Mouse (Mus musculus): ENCODE results near the gene Rilpl1. TPM values are rescaled to one million over a fixed set of nuclear protein-coding genes. Genes with fewer than 3 reads are reported as not detected.

Rilpl1 gene
- polyA plus RNA-seq, 1 experiment from 2014 or later: 21.6 TPM

DNA sequence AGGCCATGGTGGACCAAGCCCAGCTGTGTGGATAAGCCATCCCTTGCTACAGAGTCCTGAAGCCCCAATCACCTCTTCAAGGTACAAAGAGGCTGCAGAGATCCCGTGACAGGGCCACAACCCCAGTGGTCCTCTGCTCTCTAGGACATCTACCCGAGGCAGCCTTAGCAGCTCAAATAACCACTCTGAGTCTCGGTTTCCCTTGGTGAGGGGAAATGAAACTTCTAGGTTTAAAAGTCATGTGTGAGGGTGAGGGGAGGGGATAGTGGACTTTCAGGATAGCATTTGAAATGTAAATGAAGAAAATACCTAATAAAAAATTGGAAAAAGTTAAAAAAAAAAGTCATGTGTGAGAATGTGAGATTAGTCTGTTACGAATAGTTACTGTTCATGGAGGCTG lies 9.6 kb downstream of the Rilpl1 start:
- Histone ChIP-seq H3K9ac (ENCODE audit: low read length) (no peak overlapping the region), H3K36me3 (ENCODE audit: control insufficient read depth, insufficient read depth, low read length) (no peaks in the 10 kb centered on the region; the same call in 1 of the 2 replicates), H3K4me2 (ENCODE audit: low read depth, low read length, severe bottlenecking) (no peak overlapping the region), H3K4me3 (ENCODE audit: low read depth, low read length) (no peak overlapping the region), H3K9me3 (ENCODE audit: control insufficient read depth, low read length) (no peaks in the 10 kb centered on the region), H3K4me1 (replicated peaks; ENCODE audit: control insufficient read depth, insufficient read depth, low read length) (no peaks in the 10 kb centered on the region), H3K27ac (ENCODE audit: low read depth, low read length) (no peak overlapping the region), H3K27me3 (ENCODE audit: control insufficient read depth, insufficient read depth, low read length) (no peaks in the 10 kb centered on the region)
- ATAC-seq (replicated peaks; ENCODE audit: low FRiP score) (no peak), DNase-seq (ENCODE audit: low spot score) (no peak)
- WGBS: 94% methylated on average over 4 of the region's 4 CpGs

DNA sequence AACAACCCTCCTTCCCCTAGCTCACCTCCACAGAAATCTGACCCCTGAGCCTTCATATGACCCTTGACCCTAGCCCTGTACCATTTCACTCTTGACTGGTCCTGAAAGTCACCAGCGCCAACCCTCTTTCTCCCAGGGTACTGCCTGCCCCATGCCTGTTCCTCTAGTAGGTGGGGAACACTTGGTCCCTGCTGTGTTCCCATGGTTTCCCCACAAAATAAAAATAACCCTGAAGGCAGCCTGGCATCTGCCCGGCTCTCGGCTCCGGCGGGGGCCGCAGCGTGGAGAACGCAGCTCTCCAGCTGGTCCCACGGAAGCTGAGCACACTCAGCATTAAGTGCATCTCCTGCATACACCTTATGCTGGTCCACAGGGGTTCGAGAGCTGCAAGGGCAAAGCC lies 12.5 kb downstream of the Rilpl1 start:
- DNase-seq (ENCODE audit: low spot score) (no peak), ATAC-seq (replicated peaks; ENCODE audit: low FRiP score) (no peak)
- Histone ChIP-seq H3K9ac (ENCODE audit: low read length) (no peak overlapping the region), H3K27me3 (ENCODE audit: control insufficient read depth, insufficient read depth, low read length) (no peaks in the 10 kb centered on the region), H3K4me2 (ENCODE audit: low read depth, low read length, severe bottlenecking) (no peak overlapping the region), H3K4me1 (replicated peaks; ENCODE audit: control insufficient read depth, insufficient read depth, low read length) (no peaks in the 10 kb centered on the region), H3K4me3 (ENCODE audit: low read depth, low read length) (no peak overlapping the region), H3K9me3 (ENCODE audit: control insufficient read depth, low read length) (no peaks in the 10 kb centered on the region), H3K36me3 (ENCODE audit: control insufficient read depth, insufficient read depth, low read length) (no peaks in the 10 kb centered on the region; the same call in 1 of the 2 replicates), H3K27ac (ENCODE audit: low read depth, low read length) (no peak overlapping the region)
- 75% methylated on average over 10 of the region's 10 CpGs for WGBS

DNA sequence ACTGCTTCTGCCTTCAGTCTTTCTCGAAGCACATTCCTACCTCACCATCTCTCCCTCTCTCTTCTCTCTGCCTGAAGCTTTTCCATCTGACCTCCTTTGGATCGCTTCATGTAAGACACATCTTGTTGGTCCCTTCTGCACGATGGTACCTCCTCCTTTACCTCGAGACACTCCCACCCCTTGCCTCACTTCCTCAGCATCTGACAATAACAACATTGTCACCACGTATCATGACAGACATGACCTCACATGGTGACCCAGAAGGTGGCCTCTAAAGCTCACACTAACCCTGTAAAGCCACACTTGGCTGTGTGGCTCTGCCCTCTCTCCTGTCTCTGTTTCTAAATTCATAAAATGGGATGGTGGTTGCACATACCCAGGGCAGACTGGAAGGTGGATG lies 15.4 kb downstream of the Rilpl1 start:
- no peak for ATAC-seq (replicated peaks; ENCODE audit: low FRiP score)
- no peaks in the 10 kb centered on the region; the same call in 1 of the 2 replicates for H3K36me3 ChIP-seq (ENCODE audit: control insufficient read depth, insufficient read depth, low read length)
- no peaks in the 10 kb centered on the region for H3K27me3 ChIP-seq (ENCODE audit: control insufficient read depth, insufficient read depth, low read length)
- H3K9ac ChIP-seq (ENCODE audit: low read length): no peak overlapping the region
- H3K4me3 ChIP-seq (ENCODE audit: low read depth, low read length): no peak overlapping the region
- 83% methylated on average over 5 of the region's 5 CpGs for WGBS
- H3K27ac ChIP-seq (ENCODE audit: low read depth, low read length): no peak overlapping the region
- DNase-seq (ENCODE audit: low spot score): no peak
- H3K4me1 ChIP-seq (replicated peaks; ENCODE audit: control insufficient read depth, insufficient read depth, low read length): no peaks in the 10 kb centered on the region
- no peaks in the 10 kb centered on the region for H3K9me3 ChIP-seq (ENCODE audit: control insufficient read depth, low read length)
- H3K4me2 ChIP-seq (ENCODE audit: low read depth, low read length, severe bottlenecking): no peak overlapping the region

DNA sequence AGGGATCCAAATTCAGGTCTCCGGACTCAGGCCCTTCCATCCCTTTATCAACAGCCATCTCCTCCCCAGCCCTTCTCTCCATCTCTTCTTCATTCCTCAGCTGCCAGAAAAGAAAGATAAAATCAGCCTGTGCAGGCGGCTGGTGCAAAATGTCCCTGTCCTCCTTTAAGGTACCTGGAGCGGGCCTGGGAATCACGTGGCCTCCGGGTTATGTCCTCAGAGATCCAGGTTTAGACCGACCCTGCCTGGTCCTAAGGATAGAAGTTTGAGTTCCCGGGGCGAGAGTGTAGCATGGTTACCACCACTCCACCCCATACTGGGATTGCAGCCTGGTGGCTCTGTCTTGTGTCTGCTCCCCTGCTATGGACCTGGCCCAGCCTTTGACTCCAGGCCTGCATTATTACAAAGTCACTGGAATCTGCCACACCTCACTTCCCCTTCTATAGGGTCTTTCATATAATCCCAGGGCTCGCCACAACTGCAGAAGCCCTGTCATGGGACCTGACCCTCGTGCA lies 20.6 kb downstream of the Rilpl1 start:
- 86% methylated on average over 10 of the region's 10 CpGs for WGBS
- H3K27me3 ChIP-seq (ENCODE audit: control insufficient read depth, insufficient read depth, low read length): no peaks in the 10 kb centered on the region
- no peak overlapping the region for H3K4me2 ChIP-seq (ENCODE audit: low read depth, low read length, severe bottlenecking)
- no peak overlapping the region for H3K9ac ChIP-seq (ENCODE audit: low read length)
- DNase-seq (ENCODE audit: low spot score) (no peak), ATAC-seq (replicated peaks; ENCODE audit: low FRiP score) (no peak)
- H3K9me3 ChIP-seq (ENCODE audit: control insufficient read depth, low read length): no peaks in the 10 kb centered on the region
- no peaks in the 10 kb centered on the region; the same call in 1 of the 2 replicates for H3K36me3 ChIP-seq (ENCODE audit: control insufficient read depth, insufficient read depth, low read length)
- H3K4me1 ChIP-seq (replicated peaks; ENCODE audit: control insufficient read depth, insufficient read depth, low read length): no peaks in the 10 kb centered on the region
- no peak overlapping the region for H3K4me3 ChIP-seq (ENCODE audit: low read depth, low read length)
- no peak overlapping the region for H3K27ac ChIP-seq (ENCODE audit: low read depth, low read length)

DNA sequence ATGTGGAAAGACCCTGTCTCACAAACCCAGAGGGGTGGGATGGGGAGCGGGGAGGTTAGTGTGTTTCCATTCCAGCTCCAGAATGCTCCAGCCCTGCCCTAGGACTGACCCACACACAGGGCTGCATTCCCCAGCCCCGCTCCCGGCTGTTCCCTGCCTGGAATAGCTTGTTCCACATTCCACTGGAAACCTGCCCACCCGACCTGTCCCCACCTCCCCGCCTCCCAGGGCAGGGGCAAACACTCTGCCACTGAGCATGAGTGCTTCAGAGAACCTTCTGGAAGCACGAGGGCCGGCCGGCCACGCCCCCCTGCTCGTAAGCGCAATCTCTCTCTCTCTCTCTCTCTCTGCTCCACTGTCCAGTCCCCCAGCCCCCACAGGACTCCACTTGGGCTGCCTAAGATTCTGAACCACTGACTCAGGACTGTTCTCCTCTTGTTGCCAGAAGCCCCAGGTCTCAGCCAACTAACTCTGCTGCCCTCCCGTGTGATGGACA lies 21.4 kb downstream of the Rilpl1 start:
- Histone ChIP-seq H3K27ac (ENCODE audit: low read depth, low read length) (no peak overlapping the region), H3K4me1 (replicated peaks; ENCODE audit: control insufficient read depth, insufficient read depth, low read length) (no peaks in the 10 kb centered on the region), H3K27me3 (ENCODE audit: control insufficient read depth, insufficient read depth, low read length) (no peaks in the 10 kb centered on the region), H3K4me3 (ENCODE audit: low read depth, low read length) (no peak overlapping the region), H3K36me3 (ENCODE audit: control insufficient read depth, insufficient read depth, low read length) (no peaks in the 10 kb centered on the region), H3K9me3 (ENCODE audit: control insufficient read depth, low read length) (no peaks in the 10 kb centered on the region), H3K4me2 (ENCODE audit: low read depth, low read length, severe bottlenecking) (no peak overlapping the region), H3K9ac (ENCODE audit: low read length) (no peak overlapping the region)
- no peak for ATAC-seq (replicated peaks; ENCODE audit: low FRiP score)
- 80% methylated on average over 12 of the region's 12 CpGs for WGBS
- DNase-seq (ENCODE audit: low spot score): no peak

DNA sequence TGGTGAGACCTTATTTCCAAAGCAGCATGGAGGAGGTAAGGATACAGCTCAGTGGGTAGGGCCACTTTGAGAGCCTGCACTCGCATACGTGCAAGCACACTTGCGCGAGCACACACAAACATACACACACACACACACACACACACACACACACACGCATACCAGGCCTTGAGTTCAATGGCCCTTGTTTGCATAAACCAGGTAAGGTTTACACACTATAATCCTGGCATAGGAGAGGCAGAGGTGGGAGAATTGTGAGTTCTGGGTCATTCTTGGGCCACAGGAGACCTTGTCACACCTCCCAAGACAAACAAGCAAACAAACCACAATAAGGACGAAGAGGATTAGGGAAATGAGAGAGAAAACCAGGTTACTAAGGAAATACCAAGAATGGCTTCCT lies 22.0 kb downstream of the Rilpl1 start:
- no peaks in the 10 kb centered on the region for H3K9me3 ChIP-seq (ENCODE audit: control insufficient read depth, low read length)
- H3K27me3 ChIP-seq (ENCODE audit: control insufficient read depth, insufficient read depth, low read length): no peaks in the 10 kb centered on the region
- WGBS: 94% methylated on average over 6 of the region's 6 CpGs
- no peak for DNase-seq (ENCODE audit: low spot score)
- H3K27ac ChIP-seq (ENCODE audit: low read depth, low read length): no peak overlapping the region
- no peak overlapping the region for H3K9ac ChIP-seq (ENCODE audit: low read length)
- no peak overlapping the region for H3K4me2 ChIP-seq (ENCODE audit: low read depth, low read length, severe bottlenecking)
- no peaks in the 10 kb centered on the region for H3K36me3 ChIP-seq (ENCODE audit: control insufficient read depth, insufficient read depth, low read length)
- no peak overlapping the region for H3K4me3 ChIP-seq (ENCODE audit: low read depth, low read length)
- H3K4me1 ChIP-seq (replicated peaks; ENCODE audit: control insufficient read depth, insufficient read depth, low read length): no peaks in the 10 kb centered on the region
- ATAC-seq (replicated peaks; ENCODE audit: low FRiP score): no peak

DNA sequence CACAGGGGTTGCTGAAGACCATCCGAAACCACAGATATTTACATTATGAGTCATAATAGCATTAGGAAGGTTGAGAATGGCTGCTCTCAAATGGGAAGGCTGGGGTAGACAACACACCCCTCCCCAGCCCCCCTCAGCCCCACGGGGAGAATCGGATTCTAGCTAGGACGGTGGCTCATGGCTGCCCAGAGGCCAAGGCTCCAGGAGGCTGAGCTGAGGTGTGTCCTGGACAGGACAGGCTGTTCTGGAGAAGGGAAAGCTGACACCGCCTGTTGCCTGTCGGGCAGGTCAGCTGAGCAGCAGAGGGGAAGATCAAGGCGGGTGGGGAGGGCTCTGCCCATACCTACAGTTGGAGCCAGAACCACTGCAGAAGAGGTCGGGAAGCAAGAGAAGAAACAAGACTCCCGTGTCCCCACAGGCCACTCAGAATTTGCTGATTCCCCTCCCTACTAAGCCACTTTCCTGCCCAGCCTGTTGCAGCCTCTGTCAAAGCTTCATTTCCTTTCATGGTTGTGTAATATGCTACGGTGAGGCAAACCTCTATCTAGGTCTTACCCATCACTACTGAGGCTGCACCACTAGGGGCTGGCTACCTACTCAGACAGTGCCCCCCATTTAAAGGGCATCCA lies 24.3 kb downstream of the Rilpl1 start:
- DNase-seq (ENCODE audit: low spot score) (no peak), ATAC-seq (replicated peaks; ENCODE audit: low FRiP score) (no peak)
- Histone ChIP-seq H3K27me3 (ENCODE audit: control insufficient read depth, insufficient read depth, low read length) (no peaks in the 10 kb centered on the region), H3K27ac (ENCODE audit: low read depth, low read length) (no peak overlapping the region), H3K9ac (ENCODE audit: low read length) (no peak overlapping the region), H3K4me3 (ENCODE audit: low read depth, low read length) (no peak overlapping the region), H3K4me1 (replicated peaks; ENCODE audit: control insufficient read depth, insufficient read depth, low read length) (no peaks in the 10 kb centered on the region), H3K36me3 (ENCODE audit: control insufficient read depth, insufficient read depth, low read length) (no peaks in the 10 kb centered on the region), H3K4me2 (ENCODE audit: low read depth, low read length, severe bottlenecking) (no peak overlapping the region), H3K9me3 (ENCODE audit: control insufficient read depth, low read length) (no peaks in the 10 kb centered on the region)
- 84% methylated on average over 10 of the region's 10 CpGs for WGBS

DNA sequence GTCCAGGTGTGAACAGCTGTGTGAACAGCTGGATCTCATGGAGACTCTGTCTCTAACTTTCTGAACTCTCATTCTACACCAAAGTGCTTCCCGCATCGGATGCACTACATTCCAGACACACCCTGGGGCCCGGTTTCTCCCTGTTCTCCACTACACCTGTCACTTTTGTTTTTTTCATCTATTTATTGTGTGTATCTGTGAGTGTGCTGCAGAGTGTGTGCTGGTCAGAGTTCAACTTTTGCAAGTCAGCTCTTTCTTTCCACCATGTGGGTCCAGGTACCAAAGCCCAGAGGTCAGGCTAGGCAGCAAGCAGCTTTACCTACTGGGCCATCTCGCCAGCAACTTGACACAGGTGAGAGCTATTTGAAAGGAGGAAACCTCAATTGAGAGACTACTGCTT lies 26.0 kb downstream of the Rilpl1 start:
- no peak for ATAC-seq (replicated peaks; ENCODE audit: low FRiP score)
- no peak for DNase-seq (ENCODE audit: low spot score)
- Histone ChIP-seq H3K4me1 (replicated peaks; ENCODE audit: control insufficient read depth, insufficient read depth, low read length) (no peaks in the 10 kb centered on the region), H3K4me2 (ENCODE audit: low read depth, low read length, severe bottlenecking) (no peak overlapping the region), H3K9ac (ENCODE audit: low read length) (no peak overlapping the region), H3K4me3 (ENCODE audit: low read depth, low read length) (no peak overlapping the region), H3K36me3 (ENCODE audit: control insufficient read depth, insufficient read depth, low read length) (no peaks in the 10 kb centered on the region; the same call in 1 of the 2 replicates), H3K27ac (ENCODE audit: low read depth, low read length) (no peak overlapping the region), H3K9me3 (ENCODE audit: control insufficient read depth, low read length) (no peaks in the 10 kb centered on the region), H3K27me3 (ENCODE audit: control insufficient read depth, insufficient read depth, low read length) (no peaks in the 10 kb centered on the region)
- whole genome bisulfite sequencing: 92% methylated on average over 4 of the region's 4 CpGs

DNA sequence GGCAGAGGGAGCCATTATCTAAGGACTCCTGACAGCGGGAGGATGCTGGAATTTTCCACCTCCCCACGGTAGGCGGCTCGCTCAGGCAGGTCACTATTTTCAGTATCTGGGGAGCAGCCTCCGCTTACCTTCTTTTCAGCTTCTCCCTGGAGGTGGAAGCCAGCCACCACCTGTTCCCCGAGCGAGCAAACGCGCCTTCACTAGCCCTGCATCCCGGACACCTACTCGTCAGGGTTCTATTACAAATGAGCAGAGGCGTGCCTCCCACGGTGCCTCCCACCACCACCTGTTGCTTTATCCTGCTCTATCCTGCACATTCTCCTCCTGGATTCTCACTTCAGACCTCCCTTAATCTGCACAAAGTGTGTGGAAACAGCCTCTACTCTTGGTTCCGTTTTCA lies 27.4 kb downstream of the Rilpl1 start:
- 63% methylated on average over 14 of the region's 14 CpGs for WGBS
- no peak overlapping the region for H3K27ac ChIP-seq (ENCODE audit: low read depth, low read length)
- H3K4me3 ChIP-seq (ENCODE audit: low read depth, low read length): no peak overlapping the region
- no peaks in the 10 kb centered on the region for H3K27me3 ChIP-seq (ENCODE audit: control insufficient read depth, insufficient read depth, low read length)
- no peak overlapping the region for H3K4me2 ChIP-seq (ENCODE audit: low read depth, low read length, severe bottlenecking)
- H3K36me3 ChIP-seq (ENCODE audit: control insufficient read depth, insufficient read depth, low read length): no peaks in the 10 kb centered on the region; the same call in 1 of the 2 replicates
- DNase-seq (ENCODE audit: low spot score): no peak
- H3K9me3 ChIP-seq (ENCODE audit: control insufficient read depth, low read length): no peaks in the 10 kb centered on the region
- ATAC-seq (replicated peaks; ENCODE audit: low FRiP score): no peak
- H3K9ac ChIP-seq (ENCODE audit: low read length): no peak overlapping the region
- no peaks in the 10 kb centered on the region for H3K4me1 ChIP-seq (replicated peaks; ENCODE audit: control insufficient read depth, insufficient read depth, low read length)

Measured in forebrain, embryonic 11.5 days (tissue).